ENCODE assay signal across 8 mouse cellular contexts in the genomic region with DNA sequence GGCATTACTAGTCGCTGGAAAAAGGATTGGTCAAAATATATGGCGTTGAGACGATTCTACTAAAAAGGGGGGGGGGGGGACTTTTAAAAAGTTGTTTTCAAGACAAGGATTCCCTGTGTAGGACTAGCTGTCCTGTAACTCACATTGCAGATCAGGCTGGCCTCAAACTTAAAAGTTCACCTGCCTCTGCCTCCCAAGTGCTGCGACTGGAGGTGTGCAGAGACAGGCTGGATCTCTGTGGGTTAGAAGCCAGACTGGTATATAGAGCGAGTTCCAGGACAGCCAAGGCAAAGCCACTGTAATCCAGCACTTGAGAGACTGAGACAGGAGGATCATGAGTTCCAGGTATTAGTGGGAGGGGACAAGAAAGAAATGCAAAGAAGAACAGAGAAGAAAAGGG. TPM values are rescaled to one million over a fixed set of nuclear protein-coding genes. Genes with fewer than 3 reads are reported as not detected.
DNase-seq lines count a peak whose midpoint lies in the region; ATAC-seq lines count a peak whose summit lies in the region.

No protein-coding gene starts in this region.

- H3K27me3 ChIP-seq in heart, embryonic 11.5 days (ENCODE audit: control insufficient read depth, insufficient read depth, low read length), result no peaks in the 10 kb centered on the region
- H3K27me3 ChIP-seq in hindbrain, embryonic 12.5 days, result peaks cover 7% of the 10 kb centered on the region; the same call in 1 of the 2 replicates
- no peaks in the 10 kb centered on the region for H3K27me3 ChIP-seq in midbrain, embryonic 14.5 days (ENCODE audit: control insufficient read depth, insufficient read depth, low read length)

- H3K27ac ChIP-seq in heart, embryonic 11.5 days (ENCODE audit: low read depth, low read length), result no peak overlapping the region
- H3K27ac ChIP-seq in brown adipose tissue, adult 24 weeks (replicated peaks; ENCODE audit: low read depth, low read length), result no peak overlapping the region
- H3K27ac ChIP-seq in hindbrain, embryonic 12.5 days, result peak overlapping the region; percentile 80
- peak overlapping the region; percentile 95 for H3K27ac ChIP-seq in midbrain, embryonic 14.5 days (replicated peaks; ENCODE audit: low read depth, low read length)

- no peaks in the 10 kb centered on the region for H3K36me3 ChIP-seq in heart, embryonic 11.5 days (ENCODE audit: control insufficient read depth, insufficient read depth, low read length)
- no peaks in the 10 kb centered on the region for H3K36me3 ChIP-seq in hindbrain, embryonic 12.5 days
- no peaks in the 10 kb centered on the region for H3K36me3 ChIP-seq in midbrain, embryonic 14.5 days (ENCODE audit: control insufficient read depth, insufficient read depth, low read length)

- H3K9me3 ChIP-seq in heart, embryonic 11.5 days (replicated peaks; ENCODE audit: control insufficient read depth, low read length), result no peaks in the 10 kb centered on the region
- no peaks in the 10 kb centered on the region for H3K9me3 ChIP-seq in hindbrain, embryonic 12.5 days (replicated peaks)
- no peaks in the 10 kb centered on the region for H3K9me3 ChIP-seq in midbrain, embryonic 14.5 days (ENCODE audit: control insufficient read depth, low read length)

- H3K4me2 ChIP-seq in heart, embryonic 11.5 days, result peak overlapping the region; percentile 72
- H3K4me2 ChIP-seq in hindbrain, embryonic 12.5 days (replicated peaks), result peak overlapping the region; percentile 51
- peak overlapping the region; percentile 61 for H3K4me2 ChIP-seq in midbrain, embryonic 14.5 days (ENCODE audit: low read length)

- no peak for ATAC-seq in heart, embryonic 11.5 days (replicated peaks; ENCODE audit: insufficient number of reproducible peaks, low FRiP score, low TSS enrichment)
- ATAC-seq in hindbrain, embryonic 12.5 days (ENCODE audit: low FRiP score), result peak; percentile 5
- 0 out of 2 replicates have a peak, but pooled peaks have one; percentile 32 for ATAC-seq in midbrain, embryonic 14.5 days (ENCODE audit: low FRiP score, low TSS enrichment)
- ATAC-seq in megakaryocyte-erythroid progenitor cell, adult 5-6 weeks (replicated peaks; ENCODE audit: low FRiP score, low TSS enrichment, poor library complexity, severe bottlenecking), result no peak

- peak overlapping the region; percentile 96 for H3K4me3 ChIP-seq in heart, embryonic 11.5 days (ENCODE audit: low read depth, low read length)
- peak overlapping the region; percentile 87 for H3K4me3 ChIP-seq in brown adipose tissue, adult 24 weeks (ENCODE audit: insufficient read depth, low read depth, low read length)
- peak overlapping the region; percentile 90 for H3K4me3 ChIP-seq in hindbrain, embryonic 12.5 days
- peak overlapping the region; percentile 89 for H3K4me3 ChIP-seq in midbrain, embryonic 14.5 days (replicated peaks; ENCODE audit: low read depth, low read length)

- 24% methylated on average over 5 of the region's 5 CpGs for WGBS in heart, embryonic 11.5 days (ENCODE audit: insufficient replicate concordance)
- WGBS in hindbrain, embryonic 12.5 days, result 29% methylated on average over 5 of the region's 5 CpGs
- 16% methylated on average over 5 of the region's 5 CpGs for WGBS in midbrain, embryonic 14.5 days

- no peak for DNase-seq in heart, postnatal 10 days
- DNase-seq in midbrain, embryonic 14.5 days, result no peak
- DNase-seq in layer of hippocampus, postnatal 36 days, result no peak
- no peak for DNase-seq in layer of hippocampus, adult 8-10 months (ENCODE audit: low spot score in 2 of 2)

- peaks cover 17% of the 10 kb centered on the region for H3K4me1 ChIP-seq in heart, embryonic 11.5 days (ENCODE audit: control insufficient read depth, insufficient read depth, low read length)
- peaks cover 3% of the 10 kb centered on the region for H3K4me1 ChIP-seq in brown adipose tissue, adult 24 weeks (ENCODE audit: control insufficient read depth, insufficient read depth, insufficient read length, low read length)
- peaks cover 18% of the 10 kb centered on the region for H3K4me1 ChIP-seq in hindbrain, embryonic 12.5 days
- peaks cover 20% of the 10 kb centered on the region for H3K4me1 ChIP-seq in midbrain, embryonic 14.5 days (ENCODE audit: control insufficient read depth, insufficient read depth, low read length)

- intact Hi-C loops in heart, postnatal 10 days (cut with DNase I), result loop anchor here (5.0 kb wide), 2 partner anchors 118 to 193 kb away; a partner anchor contains a TSS

- peak overlapping the region; percentile 100 for H3K9ac ChIP-seq in heart, embryonic 11.5 days (ENCODE audit: low read depth, low read length)
- peak overlapping the region; percentile 94 for H3K9ac ChIP-seq in hindbrain, embryonic 12.5 days
- H3K9ac ChIP-seq in midbrain, embryonic 14.5 days (replicated peaks; ENCODE audit: low read length), result peak overlapping the region; percentile 55

RNA-seq across cellular contexts. Expression of a gene that starts 0.6 kb away (rescaled TPM):
- 15.3 and 19.1 TPM in 2 replicates for polyA plus RNA-seq in heart, embryonic 11.5 days (2014; fragmentation: Nextera tagmentation; extraction: Ambion mirVana)
- total RNA-seq in heart, postnatal 10 days (2021), result 10 to 100 TPM; 19.4 to 20.1 TPM
- polyA plus RNA-seq in brown adipose tissue, adult 24 weeks (2012; ENCODE audit: insufficient read depth, insufficient read length, missing spikeins), result 4.2 and 4.6 TPM in 2 replicates
- polyA plus RNA-seq in hindbrain, embryonic 12.5 days (2016; fragmentation: Nextera tagmentation; extraction: Ambion mirVana), result 39.7 and 39.9 TPM in 2 replicates
- 27.1 and 31.5 TPM in 2 replicates for polyA plus RNA-seq in midbrain, embryonic 14.5 days (2014; fragmentation: Nextera tagmentation; extraction: Ambion mirVana)
- total RNA-seq in megakaryocyte-erythroid progenitor cell, adult 5-6 weeks (2014; fragmentation: Nextera tagmentation), result 28.6 and 29.1 TPM in 2 replicates
- 42.0 and 43.0 TPM in 2 replicates for total RNA-seq in megakaryocyte-erythroid progenitor cell, adult 5-6 weeks (2017)
- 10 to 100 TPM; 31.5 to 36.5 TPM for total RNA-seq in layer of hippocampus, postnatal 36 days (2021)
- total RNA-seq in layer of hippocampus, adult 8-10 months (2022), result 10 to 100 TPM; 29.5 to 33.3 (median 32.1) TPM

Comparison
In these comparisons a context has a peak if more than half of its experiments do, and no peak if none do; other contexts are left out.
1. ATAC-seq: peak in hindbrain, embryonic 12.5 days (single experiment) and midbrain, embryonic 14.5 days (single experiment); none in heart, embryonic 11.5 days (single experiment) and megakaryocyte-erythroid progenitor cell, adult 5-6 weeks (single experiment).
2. H3K27ac ChIP-seq: peak in hindbrain, embryonic 12.5 days (single experiment) and midbrain, embryonic 14.5 days (single experiment); none in heart, embryonic 11.5 days (single experiment) and brown adipose tissue, adult 24 weeks (single experiment).
3. Peak in every context shown above with its lines, with median percentiles within 50 percentile points of each other: H3K4me2 ChIP-seq, H3K4me3 ChIP-seq and H3K9ac ChIP-seq.